11 mouse cellular contexts compared by ENCODE assay signal in genomic region chr3:35496027-35496824, GRCm38 (mm10).
"Had no signal": no experiment of that assay in that cellular context is flagged by ENCODE, and none has a peak within 500 bp of the region (broad histone marks: within the 10 kb centered on the region; RNA-seq: fewer than 3 reads in every experiment).

No protein-coding gene starts in this region.

- H3K4me2 ChIP-seq: limb, embryonic 15.5 days; liver, embryonic 13.5 days; neural tube, embryonic 13.5 days had no signal

- H3K27ac ChIP-seq: limb, embryonic 15.5 days; liver, embryonic 13.5 days; neural tube, embryonic 13.5 days had no signal

- ATAC-seq: midbrain, embryonic 16.5 days had no signal

- H3K9me3 ChIP-seq: limb, embryonic 15.5 days; liver, embryonic 13.5 days; neural tube, embryonic 13.5 days had no signal

- H3K27me3 ChIP-seq: limb, embryonic 15.5 days; liver, embryonic 13.5 days; neural tube, embryonic 13.5 days had no signal

- H3K4me1 ChIP-seq: limb, embryonic 15.5 days; liver, embryonic 13.5 days; neural tube, embryonic 13.5 days had no signal

- H3K4me3 ChIP-seq: limb, embryonic 15.5 days; liver, embryonic 13.5 days; neural tube, embryonic 13.5 days had no signal

- DNase-seq: kidney, postnatal 25 days; liver, embryonic 13.5 days; lung, adult 18-20 months; retina, postnatal 1 day; right cerebral cortex, postnatal 4 days; spleen, adult 18-20 months; thymus, adult 18-20 months; thymus, postnatal 14 days had no signal

- H3K9ac ChIP-seq: limb, embryonic 15.5 days; liver, embryonic 13.5 days; neural tube, embryonic 13.5 days had no signal

- H3K36me3 ChIP-seq: limb, embryonic 15.5 days; liver, embryonic 13.5 days; neural tube, embryonic 13.5 days had no signal
